Mouse (Mus musculus): Measurements from ENCODE around the gene Rbm19. TPM values are rescaled to one million over a fixed set of nuclear protein-coding genes. Genes with fewer than 3 reads are reported as not detected.
A peak's percentile ranks its signal among the peaks of the same experiment; 100 is the strongest.

Rbm19 gene
- total and polyA plus RNA-seq, 2 experiments, result 4.9 to 9.2 TPM

- Histone ChIP-seq H3K4me1 (ENCODE audit: control insufficient read depth, insufficient read depth, low read length) (no peaks in the 10 kb centered on the region), H3K79me2 (ENCODE audit: control insufficient read depth, insufficient read depth, low read length) (no peaks in the 10 kb centered on the region), H3K9ac (ENCODE audit: low read depth, low read length) (no peak overlapping the region), H3K4me3 (ENCODE audit: insufficient read depth, low read depth, low read length) (no peak overlapping the region), H3K27me3 (ENCODE audit: control insufficient read depth, insufficient read depth, low read length) (no peaks in the 10 kb centered on the region), H3K27ac (replicated peaks; ENCODE audit: insufficient read depth, low read depth, low read length) (no peak overlapping the region), H3K36me3 (ENCODE audit: control insufficient read depth, insufficient read depth, low read length) (no peaks in the 10 kb centered on the region)
- no peak for DNase-seq (ENCODE audit: extremely low read depth, low read depth, low spot score)
- WGBS, result 78% methylated on average over 9 of the region's 9 CpGs
- TF ChIP-seq POLR2A (IDR thresholded peaks at IDR 0.05; ENCODE audit: extremely low read depth, insufficient read depth, low read length) (no peak), CTCF (IDR thresholded peaks at IDR 0.05; ENCODE audit: low read depth, low read length) (no peak)
Measured at GRCm38 (mm10) chr5:120196879-120197278, 80.6 kb downstream of the Rbm19 start.

GRCm38 (mm10) chr5:120197813-120198387, 81.6 kb downstream of the Rbm19 start:
- WGBS, result 92% methylated on average over 10 of the region's 10 CpGs
- Histone ChIP-seq H3K9ac (ENCODE audit: low read depth, low read length) (no peak overlapping the region), H3K4me3 (ENCODE audit: insufficient read depth, low read depth, low read length) (no peak overlapping the region), H3K27me3 (ENCODE audit: control insufficient read depth, insufficient read depth, low read length) (no peaks in the 10 kb centered on the region), H3K36me3 (ENCODE audit: control insufficient read depth, insufficient read depth, low read length) (no peaks in the 10 kb centered on the region), H3K4me1 (ENCODE audit: control insufficient read depth, insufficient read depth, low read length) (no peaks in the 10 kb centered on the region), H3K79me2 (ENCODE audit: control insufficient read depth, insufficient read depth, low read length) (no peaks in the 10 kb centered on the region), H3K27ac (replicated peaks; ENCODE audit: insufficient read depth, low read depth, low read length) (no peak overlapping the region)
- TF ChIP-seq CTCF (IDR thresholded peaks at IDR 0.05; ENCODE audit: low read depth, low read length) (no peak), POLR2A (IDR thresholded peaks at IDR 0.05; ENCODE audit: extremely low read depth, insufficient read depth, low read length) (no peak)
- no peak for DNase-seq (ENCODE audit: extremely low read depth, low read depth, low spot score)

GRCm38 (mm10) chr5:120199865-120200264, 83.6 kb downstream of the Rbm19 start:
- Histone ChIP-seq H3K4me1 (ENCODE audit: control insufficient read depth, insufficient read depth, low read length) (no peaks in the 10 kb centered on the region), H3K36me3 (ENCODE audit: control insufficient read depth, insufficient read depth, low read length) (no peaks in the 10 kb centered on the region), H3K27ac (replicated peaks; ENCODE audit: insufficient read depth, low read depth, low read length) (no peak overlapping the region), H3K79me2 (ENCODE audit: control insufficient read depth, insufficient read depth, low read length) (no peaks in the 10 kb centered on the region), H3K9ac (ENCODE audit: low read depth, low read length) (no peak overlapping the region), H3K27me3 (ENCODE audit: control insufficient read depth, insufficient read depth, low read length) (no peaks in the 10 kb centered on the region), H3K4me3 (ENCODE audit: insufficient read depth, low read depth, low read length) (no peak overlapping the region)
- WGBS, result 96% methylated on average over 7 of the region's 7 CpGs
- DNase-seq (ENCODE audit: extremely low read depth, low read depth, low spot score), result no peak
- TF ChIP-seq CTCF (IDR thresholded peaks at IDR 0.05; ENCODE audit: low read depth, low read length) (no peak), POLR2A (IDR thresholded peaks at IDR 0.05; ENCODE audit: extremely low read depth, insufficient read depth, low read length) (no peak)

- no peak overlapping the region for H3K4me3 ChIP-seq (ENCODE audit: insufficient read depth, low read depth, low read length)
- H3K9ac ChIP-seq (ENCODE audit: low read depth, low read length), result no peak overlapping the region
- no peaks in the 10 kb centered on the region for H3K79me2 ChIP-seq (ENCODE audit: control insufficient read depth, insufficient read depth, low read length)
- TF ChIP-seq CTCF (IDR thresholded peaks at IDR 0.05; ENCODE audit: low read depth, low read length) (0 out of 2 replicates have a peak, but pooled peaks have one; percentile 9), POLR2A (IDR thresholded peaks at IDR 0.05; ENCODE audit: extremely low read depth, insufficient read depth, low read length) (no peak)
- H3K27ac ChIP-seq (replicated peaks; ENCODE audit: insufficient read depth, low read depth, low read length), result no peak overlapping the region
- no peaks in the 10 kb centered on the region for H3K27me3 ChIP-seq (ENCODE audit: control insufficient read depth, insufficient read depth, low read length)
- no peaks in the 10 kb centered on the region for H3K4me1 ChIP-seq (ENCODE audit: control insufficient read depth, insufficient read depth, low read length)
- no peaks in the 10 kb centered on the region for H3K36me3 ChIP-seq (ENCODE audit: control insufficient read depth, insufficient read depth, low read length)
- 87% methylated on average over 3 of the region's 3 CpGs for WGBS
- DNase-seq (ENCODE audit: extremely low read depth, low read depth, low spot score), result no peak
Measured at GRCm38 (mm10) chr5:120204316-120204715, 88.1 kb downstream of the Rbm19 start.

GRCm38 (mm10) chr5:120206313-120206943, 90.2 kb downstream of the Rbm19 start:
- Histone ChIP-seq H3K27ac (replicated peaks; ENCODE audit: insufficient read depth, low read depth, low read length) (no peak overlapping the region), H3K4me1 (ENCODE audit: control insufficient read depth, insufficient read depth, low read length) (0 out of 2 replicates have a peak, but pooled peaks cover 2% of the 10 kb centered on the region), H3K27me3 (ENCODE audit: control insufficient read depth, insufficient read depth, low read length) (no peaks in the 10 kb centered on the region), H3K36me3 (ENCODE audit: control insufficient read depth, insufficient read depth, low read length) (no peaks in the 10 kb centered on the region), H3K9ac (ENCODE audit: low read depth, low read length) (no peak overlapping the region), H3K4me3 (ENCODE audit: insufficient read depth, low read depth, low read length) (no peak overlapping the region), H3K79me2 (ENCODE audit: control insufficient read depth, insufficient read depth, low read length) (no peaks in the 10 kb centered on the region)
- DNase-seq (ENCODE audit: extremely low read depth, low read depth, low spot score), result no peak
- 75% methylated on average over 12 of the region's 12 CpGs for WGBS
- TF ChIP-seq CTCF (IDR thresholded peaks at IDR 0.05; ENCODE audit: low read depth, low read length) (no peak), POLR2A (IDR thresholded peaks at IDR 0.05; ENCODE audit: extremely low read depth, insufficient read depth, low read length) (no peak)

- no peak for TF ChIP-seq POLR2A (IDR thresholded peaks at IDR 0.05; ENCODE audit: extremely low read depth, insufficient read depth, low read length)
- TF ChIP-seq CTCF (IDR thresholded peaks at IDR 0.05; ENCODE audit: low read depth, low read length), result no peak
- Histone ChIP-seq H3K4me1 (ENCODE audit: control insufficient read depth, insufficient read depth, low read length) (0 out of 2 replicates have a peak, but pooled peaks cover 2% of the 10 kb centered on the region), H3K36me3 (ENCODE audit: control insufficient read depth, insufficient read depth, low read length) (no peaks in the 10 kb centered on the region), H3K79me2 (ENCODE audit: control insufficient read depth, insufficient read depth, low read length) (no peaks in the 10 kb centered on the region), H3K4me3 (ENCODE audit: insufficient read depth, low read depth, low read length) (no peak overlapping the region), H3K27ac (replicated peaks; ENCODE audit: insufficient read depth, low read depth, low read length) (no peak overlapping the region), H3K27me3 (ENCODE audit: control insufficient read depth, insufficient read depth, low read length) (no peaks in the 10 kb centered on the region), H3K9ac (ENCODE audit: low read depth, low read length) (no peak overlapping the region)
- 78% methylated on average over 4 of the region's 4 CpGs for WGBS
- DNase-seq (ENCODE audit: extremely low read depth, low read depth, low spot score), result no peak
Measured at GRCm38 (mm10) chr5:120207492-120207891, 91.2 kb downstream of the Rbm19 start.
